Mouse (Mus musculus): ENCODE measurements around the gene Cdk17. TPM values are rescaled to one million over a fixed set of nuclear protein-coding genes. Genes with fewer than 3 reads are reported as not detected.

Cdk17 gene
- polyA plus RNA-seq, 1 experiment from 2014 or later, result 34.4 TPM

GRCm38 (mm10) chr10:93161511-93162275 lies 1.0 kb downstream of the Cdk17 start:
- Histone ChIP-seq H3K27ac (ENCODE audit: low read depth, low read length) (peak overlapping the region; percentile 99), H3K9ac (ENCODE audit: low read length) (peak overlapping the region; percentile 97), H3K9me3 (ENCODE audit: control insufficient read depth, low read length) (no peaks in the 10 kb centered on the region), H3K4me1 (replicated peaks; ENCODE audit: control insufficient read depth, insufficient read depth, low read length) (peaks cover 10% of the 10 kb centered on the region), H3K4me3 (ENCODE audit: low read depth, low read length) (peak overlapping the region; percentile 95), H3K36me3 (ENCODE audit: control insufficient read depth, insufficient read depth, low read length) (no peaks in the 10 kb centered on the region), H3K4me2 (ENCODE audit: low read depth, low read length, severe bottlenecking) (peak overlapping the region; percentile 70), H3K27me3 (ENCODE audit: control insufficient read depth, insufficient read depth, low read length) (no peaks in the 10 kb centered on the region)
- DNase-seq (ENCODE audit: low spot score), result no peak
- under 1% methylated on average over 31 of the region's 33 CpGs for WGBS
- ATAC-seq (replicated peaks; ENCODE audit: low FRiP score), result peak; percentile 44

- no peak for ATAC-seq (replicated peaks; ENCODE audit: low FRiP score)
- H3K4me1 ChIP-seq (replicated peaks; ENCODE audit: control insufficient read depth, insufficient read depth, low read length), result peaks cover 10% of the 10 kb centered on the region
- H3K27me3 ChIP-seq (ENCODE audit: control insufficient read depth, insufficient read depth, low read length), result no peaks in the 10 kb centered on the region
These were observed 1.7 kb downstream of the Cdk17 start for GRCm38 (mm10) chr10:93162276-93162971.

GRCm38 (mm10) chr10:93162972-93163660 lies 2.4 kb downstream of the Cdk17 start:
- WGBS, result 76% methylated on average over 7 of the region's 7 CpGs
- H3K9me3 ChIP-seq (ENCODE audit: control insufficient read depth, low read length), result no peaks in the 10 kb centered on the region
- DNase-seq (ENCODE audit: low spot score) (no peak), ATAC-seq (replicated peaks; ENCODE audit: low FRiP score) (no peak)
- H3K4me1 ChIP-seq (replicated peaks; ENCODE audit: control insufficient read depth, insufficient read depth, low read length), result peaks cover 13% of the 10 kb centered on the region
- no peaks in the 10 kb centered on the region for H3K36me3 ChIP-seq (ENCODE audit: control insufficient read depth, insufficient read depth, low read length)
- no peak overlapping the region for H3K4me3 ChIP-seq (ENCODE audit: low read depth, low read length)
- H3K27ac ChIP-seq (ENCODE audit: low read depth, low read length), result no peak overlapping the region
- no peaks in the 10 kb centered on the region for H3K27me3 ChIP-seq (ENCODE audit: control insufficient read depth, insufficient read depth, low read length)
- H3K9ac ChIP-seq (ENCODE audit: low read length), result no peak overlapping the region
- peak overlapping the region; percentile 31; the same call in 1 of the 2 replicates for H3K4me2 ChIP-seq (ENCODE audit: low read depth, low read length, severe bottlenecking)

More at GRCm38 (mm10) chr10:93162276-93162971, 1.7 kb downstream of the Cdk17 start:
- Histone ChIP-seq H3K4me3 (ENCODE audit: low read depth, low read length) (peak overlapping the region; percentile 95), H3K36me3 (ENCODE audit: control insufficient read depth, insufficient read depth, low read length) (no peaks in the 10 kb centered on the region), H3K27ac (ENCODE audit: low read depth, low read length) (peak overlapping the region; percentile 99; the same call in 1 of the 2 replicates), H3K9ac (ENCODE audit: low read length) (peak overlapping the region; percentile 97; the same call in 1 of the 2 replicates), H3K9me3 (ENCODE audit: control insufficient read depth, low read length) (no peaks in the 10 kb centered on the region), H3K4me2 (ENCODE audit: low read depth, low read length, severe bottlenecking) (peak overlapping the region; percentile 70)
- DNase-seq (ENCODE audit: low spot score), result no peak
- 12% methylated on average over 11 of the region's 11 CpGs for WGBS

GRCm38 (mm10) chr10:93163711-93164488 lies 3.2 kb downstream of the Cdk17 start:
- no peaks in the 10 kb centered on the region for H3K36me3 ChIP-seq (ENCODE audit: control insufficient read depth, insufficient read depth, low read length)
- ATAC-seq (replicated peaks; ENCODE audit: low FRiP score), result no peak
- H3K27me3 ChIP-seq (ENCODE audit: control insufficient read depth, insufficient read depth, low read length), result no peaks in the 10 kb centered on the region
- no peak overlapping the region for H3K4me3 ChIP-seq (ENCODE audit: low read depth, low read length)
- WGBS, result 49% methylated on average over 6 of the region's 6 CpGs
- no peak for DNase-seq (ENCODE audit: low spot score)
- H3K4me1 ChIP-seq (replicated peaks; ENCODE audit: control insufficient read depth, insufficient read depth, low read length), result peaks cover 15% of the 10 kb centered on the region
- H3K9ac ChIP-seq (ENCODE audit: low read length), result no peak overlapping the region
- no peaks in the 10 kb centered on the region for H3K9me3 ChIP-seq (ENCODE audit: control insufficient read depth, low read length)
- no peak overlapping the region for H3K27ac ChIP-seq (ENCODE audit: low read depth, low read length)
- H3K4me2 ChIP-seq (ENCODE audit: low read depth, low read length, severe bottlenecking), result no peak overlapping the region

- WGBS, result 4% methylated on average over 14 of the region's 14 CpGs
- no peak overlapping the region for H3K4me3 ChIP-seq (ENCODE audit: low read depth, low read length)
- peak overlapping the region; percentile 35; the same call in 1 of the 2 replicates for H3K9ac ChIP-seq (ENCODE audit: low read length)
- DNase-seq (ENCODE audit: low spot score) (no peak), ATAC-seq (replicated peaks; ENCODE audit: low FRiP score) (no peak)
- H3K36me3 ChIP-seq (ENCODE audit: control insufficient read depth, insufficient read depth, low read length), result no peaks in the 10 kb centered on the region
- no peaks in the 10 kb centered on the region for H3K27me3 ChIP-seq (ENCODE audit: control insufficient read depth, insufficient read depth, low read length)
- peak overlapping the region; percentile 38 for H3K4me2 ChIP-seq (ENCODE audit: low read depth, low read length, severe bottlenecking)
- H3K4me1 ChIP-seq (replicated peaks; ENCODE audit: control insufficient read depth, insufficient read depth, low read length), result peaks cover 13% of the 10 kb centered on the region
- H3K9me3 ChIP-seq (ENCODE audit: control insufficient read depth, low read length), result no peaks in the 10 kb centered on the region
- H3K27ac ChIP-seq (ENCODE audit: low read depth, low read length), result peak overlapping the region; percentile 62; the same call in 1 of the 2 replicates
These were observed 5.0 kb downstream of the Cdk17 start for GRCm38 (mm10) chr10:93165416-93166381.

GRCm38 (mm10) chr10:93166382-93166769 lies 5.7 kb downstream of the Cdk17 start:
- DNase-seq (ENCODE audit: low spot score), result peak; percentile 60
- peak overlapping the region; percentile 12; the same call in 1 of the 2 replicates for H3K9ac ChIP-seq (ENCODE audit: low read length)

GRCm38 (mm10) chr10:93167311-93167710 lies 6.6 kb downstream of the Cdk17 start:
- DNase-seq (ENCODE audit: low spot score) (no peak), ATAC-seq (replicated peaks; ENCODE audit: low FRiP score) (no peak)
- H3K4me2 ChIP-seq (ENCODE audit: low read depth, low read length, severe bottlenecking), result no peak overlapping the region
- H3K9me3 ChIP-seq (ENCODE audit: control insufficient read depth, low read length), result no peaks in the 10 kb centered on the region
- H3K36me3 ChIP-seq (ENCODE audit: control insufficient read depth, insufficient read depth, low read length), result no peaks in the 10 kb centered on the region
- no peak overlapping the region for H3K9ac ChIP-seq (ENCODE audit: low read length)
- H3K27ac ChIP-seq (ENCODE audit: low read depth, low read length), result no peak overlapping the region
- no peak overlapping the region for H3K4me3 ChIP-seq (ENCODE audit: low read depth, low read length)
- no peaks in the 10 kb centered on the region for H3K27me3 ChIP-seq (ENCODE audit: control insufficient read depth, insufficient read depth, low read length)
- WGBS, result 73% methylated on average over 6 of the region's 6 CpGs
- peaks cover 13% of the 10 kb centered on the region for H3K4me1 ChIP-seq (replicated peaks; ENCODE audit: control insufficient read depth, insufficient read depth, low read length)

More at GRCm38 (mm10) chr10:93166382-93166769, 5.7 kb downstream of the Cdk17 start:
- Histone ChIP-seq H3K36me3 (ENCODE audit: control insufficient read depth, insufficient read depth, low read length) (no peaks in the 10 kb centered on the region), H3K4me1 (replicated peaks; ENCODE audit: control insufficient read depth, insufficient read depth, low read length) (peaks cover 13% of the 10 kb centered on the region), H3K27ac (ENCODE audit: low read depth, low read length) (0 out of 2 replicates have a peak overlapping the region, but pooled peaks have one; percentile 25), H3K9me3 (ENCODE audit: control insufficient read depth, low read length) (no peaks in the 10 kb centered on the region), H3K27me3 (ENCODE audit: control insufficient read depth, insufficient read depth, low read length) (no peaks in the 10 kb centered on the region), H3K4me3 (ENCODE audit: low read depth, low read length) (no peak overlapping the region), H3K4me2 (ENCODE audit: low read depth, low read length, severe bottlenecking) (peak overlapping the region; percentile 38)
- no peak for ATAC-seq (replicated peaks; ENCODE audit: low FRiP score)
- WGBS, result 3% methylated on average over 5 of the region's 5 CpGs
